Mouse (Mus musculus) heart, adult 8-10 months (tissue): ENCODE measurements around the gene Ajm1. TPM values are rescaled to one million over a fixed set of nuclear protein-coding genes. Genes with fewer than 3 reads are reported as not detected.
A peak's percentile ranks its signal among the peaks of the same experiment; 100 is the strongest.

Experiments used
- DNase-seq: peaks from one replicate; pipeline ENCODE4 v3.0.0; 2022; ENCODE audit warnings: low spot score
- total RNA-seq, 4 experiments: library from RNA; stranded (reverse); gene quantifications; 2 replicates each; pipeline ENCODE4 v1.2.4; 2022

The Ajm1 gene
- under 1 TPM; 0.09 to 0.38 (median 0.25) TPM for total RNA-seq

GRCm38 (mm10) chr2:25581294-25581864, at the start of gene Ajm1:
Gene Ajm1, minus strand, starts transcription at chr2:25581757.
- DNase-seq, result peak; percentile 62

- peak; percentile 21 for DNase-seq
These were observed 47.2 kb upstream of the Ajm1 start for GRCm38 (mm10) chr2:25628738-25629137.

DNA sequence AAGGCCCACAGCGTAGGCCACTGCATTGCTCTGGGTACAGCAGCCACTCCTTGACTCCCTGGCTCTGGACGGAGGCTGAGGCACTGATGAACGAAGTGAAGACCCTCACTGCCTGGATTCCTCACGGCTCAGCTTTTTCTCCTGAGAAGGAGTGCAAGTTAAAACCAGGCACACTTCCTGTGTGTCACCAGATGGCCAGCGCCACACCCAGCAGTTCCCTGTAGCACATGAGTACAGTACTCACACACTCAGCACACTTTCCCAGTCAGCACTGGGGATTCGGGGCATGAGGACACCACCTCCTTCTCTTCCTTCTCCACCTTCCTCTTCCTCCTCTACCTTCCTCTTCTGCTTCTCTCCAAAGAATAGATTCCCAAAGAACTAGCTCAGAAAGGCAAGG, 46.3 kb upstream of the Ajm1 start, which contains the start of gene Fcna:
Gene Fcna, minus strand, starts transcription at position 220 of the 400 bp plus-strand sequence.
- DNase-seq, result no peak

- no peak for DNase-seq
These were observed 44.4 kb upstream of the Ajm1 start for GRCm38 (mm10) chr2:25625986-25626385.

DNA sequence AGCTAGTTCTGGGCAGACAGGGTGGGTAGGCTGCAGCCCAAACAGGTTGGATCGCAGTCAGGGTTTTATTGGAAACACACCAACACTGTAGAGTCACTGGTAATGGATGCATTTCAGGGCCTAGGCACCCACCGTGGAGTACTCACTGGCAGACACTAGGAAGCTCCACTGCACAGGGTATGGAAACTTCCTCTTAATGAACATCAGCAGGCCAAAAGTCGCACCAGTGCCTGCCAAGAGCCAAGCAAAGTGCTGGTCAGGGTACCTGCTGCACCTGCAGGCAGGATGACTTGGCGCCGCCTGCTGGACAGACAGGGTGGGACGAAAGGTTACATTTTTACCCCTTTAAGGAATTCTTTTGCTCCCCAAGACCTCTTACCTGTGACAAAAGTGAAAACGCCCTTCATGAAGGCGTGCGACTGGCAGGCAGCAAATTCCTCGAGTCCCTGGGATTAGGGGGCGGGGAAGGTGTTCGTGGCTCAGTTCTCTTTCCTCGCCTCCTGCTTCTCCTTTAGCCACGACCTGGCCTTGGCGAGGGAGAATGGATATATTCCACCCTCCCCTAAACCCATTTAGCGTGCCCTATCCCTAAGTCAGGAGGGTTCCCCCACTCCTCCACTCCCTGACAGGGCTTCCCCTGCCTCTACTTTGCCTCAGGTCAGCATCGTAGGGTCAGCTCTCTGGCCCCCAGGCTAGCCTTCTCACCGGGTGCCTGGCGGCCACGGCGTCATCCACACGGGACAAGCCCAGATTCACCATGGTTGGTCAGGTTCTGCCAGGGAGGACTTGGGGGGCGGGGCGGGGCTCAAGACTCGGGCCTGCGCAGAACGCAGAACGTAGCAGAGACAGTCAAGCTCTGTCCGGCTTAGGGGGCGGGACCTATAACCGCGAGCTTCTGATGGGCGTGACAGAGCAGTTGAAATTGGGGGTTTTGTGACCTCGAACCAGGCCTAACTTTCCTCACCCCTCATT, 40.0 kb upstream of the Ajm1 start, which contains the start of gene Tmem141:
Gene Tmem141, minus strand, starts transcription at position 777 of the 972 bp plus-strand sequence.
- DNase-seq, result peak; percentile 83

DNA sequence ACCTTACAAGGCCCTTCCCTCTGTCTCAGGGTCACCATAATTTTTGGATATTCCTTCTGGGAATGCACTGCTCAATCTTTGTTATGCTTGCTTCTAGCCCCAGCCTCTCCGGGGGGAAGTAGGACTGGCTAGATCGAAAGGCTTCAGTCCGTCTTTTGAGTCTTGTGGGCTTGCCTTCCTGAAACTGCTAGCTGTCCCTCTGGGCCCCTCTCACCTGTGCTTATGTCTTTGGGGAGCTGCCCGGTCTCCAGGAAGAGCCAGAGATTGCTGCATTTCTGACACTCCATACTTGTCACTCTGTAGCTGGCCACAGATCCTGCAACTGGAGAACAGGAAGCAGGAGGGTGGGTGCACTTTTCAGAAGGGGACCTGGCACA, 39.3 kb upstream of the Ajm1 start:
- no peak for DNase-seq

DNA sequence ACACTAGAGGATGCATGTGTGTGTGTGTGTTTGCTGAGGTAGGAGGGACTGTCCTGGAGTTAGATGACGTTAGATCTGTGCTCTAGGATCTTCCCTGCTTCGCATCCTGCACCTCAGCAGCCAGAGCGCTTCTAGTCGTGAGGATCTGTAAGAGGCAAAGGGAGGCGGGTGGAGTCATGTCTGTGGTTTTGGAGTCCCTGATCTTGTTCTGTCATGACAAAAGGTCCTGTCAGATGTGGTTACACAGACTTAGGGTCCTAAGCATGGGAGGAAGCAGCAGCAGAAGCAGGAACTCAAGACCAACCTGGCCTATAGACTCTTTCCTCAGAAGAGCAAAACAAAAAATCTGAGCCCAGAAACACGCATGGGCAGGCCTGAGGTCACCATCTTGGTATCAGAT, 38.8 kb upstream of the Ajm1 start:
- DNase-seq, result no peak

DNA sequence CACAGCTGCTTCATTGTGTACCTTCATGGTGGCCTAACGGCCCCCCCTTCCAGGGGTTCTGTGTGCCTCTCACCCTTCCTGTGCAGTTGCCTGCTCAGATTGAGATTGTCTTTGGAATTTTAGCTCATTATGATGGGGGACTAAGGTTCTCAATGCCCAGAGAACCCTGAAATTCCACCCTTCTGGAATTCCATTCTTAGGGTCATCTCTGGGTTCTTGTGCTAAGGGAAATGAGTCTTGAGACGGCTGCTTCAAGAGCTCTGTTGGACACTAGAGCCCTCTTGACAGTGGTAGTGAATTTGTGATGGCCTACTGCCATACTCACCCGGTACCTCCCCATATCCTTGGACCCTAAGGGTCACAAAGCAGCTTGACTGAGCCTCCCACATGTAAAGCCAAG, 36.0 kb upstream of the Ajm1 start, which contains the start of gene Ccdc183:
Gene Ccdc183, minus strand, starts transcription at position 101 of the 400 bp plus-strand sequence.
- no peak for DNase-seq

DNA sequence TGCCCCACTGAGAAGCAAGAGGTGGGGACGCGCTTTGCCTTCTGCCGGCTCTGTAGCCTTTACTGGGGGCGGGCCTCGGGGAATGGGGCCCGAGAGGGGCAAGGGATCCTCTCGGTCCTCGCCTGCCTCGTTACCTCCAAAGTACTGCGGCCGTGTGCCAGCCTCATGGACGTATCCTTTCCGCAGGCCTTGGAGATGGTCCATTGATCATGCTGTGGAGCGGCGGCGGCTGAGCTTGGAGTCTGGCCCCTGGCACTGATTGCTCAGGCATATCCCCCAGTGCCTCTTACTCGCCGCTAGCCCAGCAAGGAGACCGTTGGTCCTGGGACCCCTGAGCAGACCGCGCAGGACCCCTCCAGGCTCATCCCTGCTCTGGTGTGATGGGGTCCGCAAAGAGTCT, 34.8 kb upstream of the Ajm1 start:
- DNase-seq, result no peak

- DNase-seq, result no peak
These were observed 27.1 kb upstream of the Ajm1 start for GRCm38 (mm10) chr2:25608671-25609070.

GRCm38 (mm10) chr2:25607761-25608622, 26.4 kb upstream of the Ajm1 start, which contains the start of gene Rabl6:
Gene Rabl6, minus strand, starts transcription at chr2:25608521.
- DNase-seq, result peak; percentile 86

DNA sequence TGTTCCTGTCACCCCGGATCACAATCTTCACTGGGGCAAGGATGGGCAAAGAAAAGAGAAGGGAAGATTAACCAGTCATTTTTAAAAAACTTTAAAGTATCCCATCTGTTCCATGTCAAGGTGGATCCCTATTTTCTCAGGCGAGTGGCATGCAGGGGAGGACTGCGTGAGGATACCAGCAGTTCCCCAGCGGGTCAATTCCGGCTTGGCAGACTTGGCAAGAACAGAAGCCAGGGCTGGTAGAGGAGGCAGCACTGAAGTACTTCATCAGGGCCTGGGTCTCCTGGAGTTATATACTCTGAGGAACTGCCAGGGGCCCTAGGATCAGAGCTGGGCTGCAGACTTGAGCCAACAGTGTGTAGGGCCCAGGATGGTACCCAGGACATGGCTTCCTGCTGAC, 21.0 kb upstream of the Ajm1 start:
- DNase-seq, result no peak

GRCm38 (mm10) chr2:25600037-25600436, 18.5 kb upstream of the Ajm1 start:
- no peak for DNase-seq

DNA sequence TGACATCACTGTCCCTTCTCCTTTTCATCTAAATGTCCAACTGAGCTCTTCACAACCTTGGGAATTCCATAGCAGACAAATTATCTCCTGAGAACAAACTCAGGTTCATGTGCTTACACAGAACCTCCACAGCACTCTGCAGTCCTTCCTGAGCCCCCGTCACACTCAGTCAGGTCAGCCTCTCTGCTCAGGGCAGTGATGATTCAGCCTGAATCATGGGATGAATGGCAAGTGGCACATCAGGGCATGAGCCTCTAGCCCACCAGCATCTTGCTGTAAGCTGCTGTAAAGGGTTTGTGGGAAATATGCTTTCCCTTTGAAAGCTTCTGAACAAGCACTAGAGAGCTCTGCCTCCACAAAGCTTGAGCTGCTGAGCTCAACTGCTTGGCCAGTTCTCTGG, 17.2 kb upstream of the Ajm1 start:
- DNase-seq, result no peak

DNA sequence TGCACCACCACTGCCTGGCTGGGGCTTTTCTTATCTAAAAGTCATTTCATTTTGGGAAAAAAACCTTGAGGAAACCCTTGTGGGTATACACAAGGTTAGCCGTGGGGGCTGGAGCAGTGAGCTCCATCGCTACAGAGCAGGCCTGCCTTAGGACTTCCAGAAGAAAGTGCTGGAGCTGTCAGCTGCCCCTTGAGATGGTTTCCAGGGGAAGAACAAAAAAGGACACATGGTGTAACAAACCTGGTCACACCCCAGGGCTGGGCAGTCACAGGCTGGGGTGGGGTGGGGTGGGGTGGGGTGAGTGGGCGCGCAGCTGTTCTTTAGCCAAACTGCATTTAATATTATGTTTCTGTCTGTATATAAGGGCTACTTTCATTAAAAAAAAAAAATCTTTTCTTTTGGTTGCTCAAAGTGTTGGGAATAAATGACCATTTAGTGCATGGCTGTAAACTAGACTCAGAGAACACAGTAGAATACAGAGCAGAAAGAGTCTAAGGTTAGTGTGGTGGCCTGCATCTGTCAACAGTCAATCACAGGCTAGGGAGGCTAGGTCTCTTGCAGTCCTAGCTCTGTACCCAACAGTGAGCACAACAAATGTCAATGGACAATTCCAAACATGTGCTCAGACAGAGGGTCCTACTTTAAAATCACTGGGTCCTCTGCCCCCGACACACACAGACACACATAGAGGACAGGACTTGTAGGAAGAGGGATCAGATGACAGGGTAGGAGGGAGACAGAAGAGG, 15.4 kb upstream of the Ajm1 start:
- DNase-seq, result no peak

- no peak for DNase-seq
These were observed 10.3 kb upstream of the Ajm1 start for GRCm38 (mm10) chr2:25591863-25592262.

DNA sequence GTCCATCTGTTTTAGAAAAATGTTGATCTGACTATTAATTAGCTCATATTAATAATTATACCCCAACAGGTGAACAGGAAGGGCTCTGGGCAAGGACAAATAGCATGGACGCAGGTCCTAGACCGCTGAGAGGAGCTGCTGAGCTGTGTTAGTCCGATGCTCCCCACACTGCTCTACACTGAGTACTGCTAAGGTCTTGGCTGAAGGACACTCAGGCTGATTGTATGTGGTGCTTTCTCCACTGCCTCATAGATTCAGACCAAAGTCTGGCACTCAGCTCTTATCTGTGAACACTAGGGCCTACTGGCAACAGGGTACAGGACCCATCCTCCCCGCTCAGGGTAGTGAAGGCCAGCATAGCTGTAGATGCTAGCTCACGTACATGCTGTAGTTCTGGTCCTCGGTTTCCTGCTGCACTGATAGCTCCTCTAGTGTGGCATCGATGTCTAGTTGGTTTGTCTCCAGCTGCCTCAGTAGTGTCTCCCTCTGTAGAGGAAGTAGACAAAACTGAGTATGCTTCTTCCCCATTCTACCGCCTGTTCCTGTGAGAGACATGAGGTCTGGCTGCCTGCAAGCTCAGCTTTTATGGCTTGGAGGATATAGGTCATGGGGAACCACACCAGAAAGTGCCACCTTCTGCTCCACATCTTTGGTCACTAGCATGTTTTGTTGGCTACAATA, 6.8 kb upstream of the Ajm1 start:
- no peak for DNase-seq

DNA sequence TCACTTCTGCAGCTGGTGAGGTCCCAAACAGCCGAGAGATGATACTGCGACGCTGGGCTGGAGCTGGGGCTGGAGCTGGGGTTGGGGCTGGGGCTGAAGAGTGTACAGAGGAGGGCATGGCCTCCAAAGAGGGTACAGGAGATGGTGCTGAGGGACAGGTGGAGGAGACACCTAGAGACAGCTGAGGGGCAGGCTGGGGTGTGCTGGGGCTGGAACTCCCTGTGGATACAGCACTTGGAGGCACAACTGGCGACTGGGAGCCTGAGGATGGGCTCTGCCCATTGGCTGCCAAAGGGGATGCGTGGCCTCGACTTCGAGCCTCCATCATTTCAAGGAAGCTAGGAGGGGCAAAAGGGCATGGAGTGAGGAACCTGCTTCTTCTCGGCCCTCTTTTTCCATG, 5.7 kb upstream of the Ajm1 start:
- no peak for DNase-seq

DNA sequence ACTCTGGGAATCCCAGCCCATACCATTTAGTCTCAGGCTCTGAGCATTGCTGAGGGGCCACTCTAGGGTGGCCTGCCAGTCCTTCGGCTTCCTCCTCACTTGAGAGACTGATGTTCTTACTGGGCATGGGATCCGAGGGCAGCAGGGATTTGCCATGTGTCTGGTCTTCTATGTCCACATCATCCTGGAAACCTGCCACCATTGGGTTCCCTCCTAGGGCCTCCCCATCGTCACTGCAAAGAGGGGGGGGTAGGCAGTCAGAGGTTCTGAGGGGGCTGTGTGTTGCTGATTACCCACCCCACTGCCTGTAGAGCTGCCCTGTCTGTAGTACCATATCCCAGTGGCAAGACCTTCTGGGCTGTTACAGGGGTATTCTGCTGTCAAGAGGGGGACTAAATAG, 4.0 kb upstream of the Ajm1 start:
- DNase-seq, result no peak

GRCm38 (mm10) chr2:25584856-25585255, 3.3 kb upstream of the Ajm1 start:
- no peak for DNase-seq
